Mouse (Mus musculus) hindbrain, embryonic 11.5 days (tissue): ENCODE data around the gene Igfbp3. TPM values are rescaled to one million over a fixed set of nuclear protein-coding genes. Genes with fewer than 3 reads are reported as not detected.
"Not testable (repeated sequence)": the region's sequence is repeated elsewhere in the genome, so short reads cannot be mapped to it uniquely, and the experiment has no call there.

Experiments
- ATAC-seq: fragments of 200-750 bp; cut with Nextera tagmentation; 2 replicates; pipeline ENCODE4 v1.8.0; 2017; ENCODE audit warnings: mild to moderate bottlenecking, moderate TSS enrichment, moderate library complexity; ENCODE audit not compliant: low FRiP score
- DNase-seq: peaks from one replicate; pipeline ENCODE4 v3.0.0-alpha.2; 2015; ENCODE audit warnings: low spot score
- H3K27ac ChIP-seq: fragments of 300-500 bp; sonication (generic); 2 replicates; pipeline ENCODE4 v1.5.1; 2014; ENCODE audit warnings: mild to moderate bottlenecking, low read depth, low read length
- H3K27me3 ChIP-seq: fragments of 300-500 bp; sonication (generic); 2 replicates; pipeline ENCODE4 v1.6.1; 2014; ENCODE audit warnings: mild to moderate bottlenecking, low read length, moderate library complexity, mixed read lengths; ENCODE audit not compliant: control insufficient read depth, insufficient read depth
- H3K36me3 ChIP-seq: fragments of 300-500 bp; sonication (generic); 2 replicates; pipeline ENCODE4 v1.6.1; 2014; ENCODE audit warnings: mild to moderate bottlenecking, low read length, moderate library complexity, mixed read lengths; ENCODE audit not compliant: control insufficient read depth, insufficient read depth
- H3K4me1 ChIP-seq: fragments of 300-500 bp; sonication (generic); replicated peaks from 2 replicates; pipeline ENCODE4 v1.6.1; 2014; ENCODE audit warnings: low read length, mixed read lengths; ENCODE audit not compliant: control insufficient read depth, insufficient read depth
- H3K4me2 ChIP-seq: fragments of 300-500 bp; sonication (generic); replicated peaks from 2 replicates; pipeline ENCODE4 v1.6.1; 2014; ENCODE audit warnings: mild to moderate bottlenecking, low read depth, low read length
- H3K4me3 ChIP-seq: fragments of 300-500 bp; sonication (generic); 2 replicates; pipeline ENCODE4 v1.5.1; 2014; ENCODE audit warnings: low read depth, low read length
- H3K9ac ChIP-seq: fragments of 300-500 bp; sonication (generic); 2 replicates; pipeline ENCODE4 v1.6.1; 2014; ENCODE audit warnings: low read depth, low read length
- H3K9me3 ChIP-seq: fragments of 300-500 bp; sonication (generic); 2 replicates; pipeline ENCODE4 v1.6.1; 2016; ENCODE audit warnings: low read length; ENCODE audit not compliant: control insufficient read depth
- WGBS: fragments of 180-500 bp; shearing (Covaris S2); extraction: QIAGEN DNeasy Blood & Tissue Kit; methylation state at CpG from one replicate; pipeline ENCODE4 v1.1.7; 2014; 5-methylcytosine and 5-hydroxymethylcytosine counted together
- polyA plus RNA-seq: library from polyadenylated mRNA; unstranded; fragments of >200 nt; fragmentation: Nextera tagmentation; extraction: Ambion mirVana; gene quantifications from 2 replicates; pipeline ENCODE4 v1.2.1, GENCODE M21; 2014

Gene Igfbp3
- polyA plus RNA-seq, 1 experiment from 2014 or later, result 16.8 TPM

GRCm38 (mm10) chr11:7234981-7235609 lies 21.4 kb upstream of the Igfbp3 start:
- Histone ChIP-seq H3K9me3 (no peaks in the 10 kb centered on the region), H3K9ac (no peak overlapping the region), H3K36me3 (no peaks in the 10 kb centered on the region), H3K27ac (no peak overlapping the region), H3K4me1 (no peaks in the 10 kb centered on the region), H3K4me2 (no peak overlapping the region), H3K4me3 (no peak overlapping the region), H3K27me3 (no peaks in the 10 kb centered on the region; the same call in 1 of the 2 replicates)
- 54% methylated on average over 3 of the region's 3 CpGs for WGBS
- no peak for DNase-seq
- peak; percentile 45; the same call in 1 of the 2 replicates for ATAC-seq

GRCm38 (mm10) chr11:7234436-7234835 lies 20.7 kb upstream of the Igfbp3 start:
- Histone ChIP-seq H3K4me3 (no peak overlapping the region), H3K4me2 (no peak overlapping the region), H3K27ac (no peak overlapping the region), H3K36me3 (no peaks in the 10 kb centered on the region), H3K9ac (no peak overlapping the region), H3K4me1 (no peaks in the 10 kb centered on the region), H3K9me3 (no peaks in the 10 kb centered on the region), H3K27me3 (no peaks in the 10 kb centered on the region; the same call in 1 of the 2 replicates)
- ATAC-seq (no peak), DNase-seq (no peak)
- WGBS, result 68% methylated on average over 1 of the region's 1 CpGs

- no peak overlapping the region for H3K4me3 ChIP-seq
- no peaks in the 10 kb centered on the region for H3K9me3 ChIP-seq
- no peaks in the 10 kb centered on the region for H3K4me1 ChIP-seq
- no peak overlapping the region for H3K4me2 ChIP-seq
- H3K27me3 ChIP-seq, result no peaks in the 10 kb centered on the region; the same call in 1 of the 2 replicates
- WGBS, result 78% methylated on average over 2 of the region's 2 CpGs
- DNase-seq (no peak), ATAC-seq (no peak)
- no peaks in the 10 kb centered on the region for H3K36me3 ChIP-seq
- H3K27ac ChIP-seq, result no peak overlapping the region
- no peak overlapping the region for H3K9ac ChIP-seq
Observed at GRCm38 (mm10) chr11:7233333-7233732, 19.6 kb upstream of the Igfbp3 start.

GRCm38 (mm10) chr11:7231958-7232357 lies 18.2 kb upstream of the Igfbp3 start:
- Histone ChIP-seq H3K4me3 (no peak overlapping the region), H3K4me2 (no peak overlapping the region), H3K4me1 (no peaks in the 10 kb centered on the region), H3K27ac (no peak overlapping the region), H3K9ac (no peak overlapping the region), H3K36me3 (no peaks in the 10 kb centered on the region), H3K9me3 (no peaks in the 10 kb centered on the region), H3K27me3 (no peaks in the 10 kb centered on the region; the same call in 1 of the 2 replicates)
- DNase-seq, result no peak
- no peak for ATAC-seq
- 94% methylated on average over 4 of the region's 4 CpGs for WGBS

- no peak overlapping the region for H3K4me2 ChIP-seq
- no peak overlapping the region for H3K9ac ChIP-seq
- no peak for ATAC-seq
- no peaks in the 10 kb centered on the region for H3K9me3 ChIP-seq
- no peak overlapping the region for H3K4me3 ChIP-seq
- H3K4me1 ChIP-seq, result no peaks in the 10 kb centered on the region
- DNase-seq, result no peak
- no peaks in the 10 kb centered on the region; the same call in 1 of the 2 replicates for H3K27me3 ChIP-seq
- no peak overlapping the region for H3K27ac ChIP-seq
- WGBS, result 79% methylated on average over 4 of the region's 4 CpGs
- no peaks in the 10 kb centered on the region for H3K36me3 ChIP-seq
Observed at GRCm38 (mm10) chr11:7230000-7230399, 16.3 kb upstream of the Igfbp3 start.

DNA sequence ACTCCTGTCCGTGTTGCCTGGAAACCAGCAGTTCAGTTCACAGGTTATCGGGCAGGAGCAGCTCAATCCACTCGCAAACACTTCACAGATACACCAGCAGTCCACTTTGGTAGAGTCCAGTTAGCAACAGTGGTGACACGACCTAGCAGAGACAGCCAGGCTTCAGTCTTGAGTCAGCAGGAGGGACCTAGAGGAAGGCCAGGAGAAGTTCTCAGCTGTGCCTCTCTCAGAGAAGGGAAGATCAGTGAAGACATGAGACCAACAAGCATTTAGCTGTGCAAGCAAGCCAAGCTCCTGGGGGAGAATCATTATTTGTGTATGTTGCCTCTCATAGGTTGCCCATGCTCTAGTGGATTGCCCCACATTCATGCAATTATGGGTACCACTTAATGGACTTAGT lies 14.4 kb upstream of the Igfbp3 start:
- DNase-seq (no peak), ATAC-seq (no peak)
- no peaks in the 10 kb centered on the region for H3K27me3 ChIP-seq
- 89% methylated on average over 4 of the region's 4 CpGs for WGBS
- no peak overlapping the region for H3K9ac ChIP-seq
- H3K4me2 ChIP-seq, result no peak overlapping the region
- no peaks in the 10 kb centered on the region for H3K4me1 ChIP-seq
- no peaks in the 10 kb centered on the region for H3K36me3 ChIP-seq
- H3K27ac ChIP-seq, result no peak overlapping the region
- no peak overlapping the region for H3K4me3 ChIP-seq
- no peaks in the 10 kb centered on the region for H3K9me3 ChIP-seq

DNA sequence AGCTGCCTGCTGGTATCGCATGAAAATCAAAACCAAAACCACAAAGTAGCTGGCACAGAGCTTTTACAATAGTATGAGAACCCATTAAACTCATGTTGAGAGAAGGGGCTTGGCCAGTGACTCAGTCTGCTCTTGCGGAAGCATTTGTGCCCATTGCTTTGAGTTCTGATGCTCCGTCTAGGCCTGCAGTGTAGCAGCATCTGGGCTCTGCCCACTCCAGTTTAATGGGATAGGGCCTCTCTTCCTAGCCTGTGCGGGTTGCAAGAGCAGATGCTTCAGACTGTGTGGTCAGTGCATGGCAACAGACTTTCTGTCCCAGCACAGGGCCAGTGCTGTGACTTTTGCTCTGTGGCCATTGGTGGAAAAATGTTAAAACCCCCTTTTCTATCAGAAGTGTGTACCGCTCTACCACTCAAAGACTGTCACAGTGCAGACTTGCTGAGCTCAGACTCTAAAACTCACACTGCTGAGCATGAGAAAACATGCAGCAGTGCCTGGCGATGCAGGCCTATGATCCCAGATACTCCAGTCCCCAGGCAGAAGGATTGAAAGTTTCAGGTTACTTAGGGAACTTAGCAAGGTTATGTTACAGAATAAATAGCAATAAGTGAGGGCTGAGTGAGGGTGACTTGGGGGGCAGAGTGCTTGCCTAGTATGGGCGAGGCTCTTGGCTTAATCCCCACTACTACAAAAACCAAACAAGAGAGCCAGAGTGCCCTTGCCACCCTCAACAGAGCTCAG lies 13.3 kb upstream of the Igfbp3 start:
- DNase-seq (no peak), ATAC-seq (no peak)
- Histone ChIP-seq H3K27me3 (no peaks in the 10 kb centered on the region), H3K4me2 (no peak overlapping the region), H3K36me3 (no peaks in the 10 kb centered on the region), H3K4me1 (no peaks in the 10 kb centered on the region), H3K9me3 (no peaks in the 10 kb centered on the region), H3K9ac (no peak overlapping the region), H3K4me3 (no peak overlapping the region), H3K27ac (no peak overlapping the region)
- 77% methylated on average over 7 of the region's 7 CpGs for WGBS

DNA sequence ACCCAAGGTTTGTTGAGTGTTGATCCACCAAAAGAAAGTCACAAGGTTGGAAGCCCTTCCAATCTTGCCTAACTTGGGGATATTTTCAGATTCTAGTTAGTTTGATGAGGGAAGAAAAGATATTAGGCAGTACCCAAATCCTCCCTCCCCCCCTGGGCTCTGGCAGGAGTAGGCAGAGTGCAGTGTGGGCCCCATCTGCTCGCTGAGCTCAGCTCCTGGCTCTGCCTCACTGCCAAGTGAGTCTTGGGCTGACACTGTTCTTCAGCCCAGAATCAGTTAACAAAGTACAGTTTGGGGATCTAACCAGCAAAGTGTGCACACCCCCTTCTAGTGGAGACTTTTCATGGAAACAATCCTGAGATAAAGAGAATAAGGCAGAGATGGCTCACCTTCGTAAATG lies 12.5 kb upstream of the Igfbp3 start:
- ATAC-seq (no peak), DNase-seq (no peak)
- no peaks in the 10 kb centered on the region for H3K27me3 ChIP-seq
- H3K4me2 ChIP-seq, result no peak overlapping the region
- H3K36me3 ChIP-seq, result no peaks in the 10 kb centered on the region
- 81% methylated on average over 2 of the region's 2 CpGs for WGBS
- no peak overlapping the region for H3K9ac ChIP-seq
- no peaks in the 10 kb centered on the region for H3K9me3 ChIP-seq
- H3K4me3 ChIP-seq, result no peak overlapping the region
- no peak overlapping the region for H3K27ac ChIP-seq
- H3K4me1 ChIP-seq, result no peaks in the 10 kb centered on the region

DNA sequence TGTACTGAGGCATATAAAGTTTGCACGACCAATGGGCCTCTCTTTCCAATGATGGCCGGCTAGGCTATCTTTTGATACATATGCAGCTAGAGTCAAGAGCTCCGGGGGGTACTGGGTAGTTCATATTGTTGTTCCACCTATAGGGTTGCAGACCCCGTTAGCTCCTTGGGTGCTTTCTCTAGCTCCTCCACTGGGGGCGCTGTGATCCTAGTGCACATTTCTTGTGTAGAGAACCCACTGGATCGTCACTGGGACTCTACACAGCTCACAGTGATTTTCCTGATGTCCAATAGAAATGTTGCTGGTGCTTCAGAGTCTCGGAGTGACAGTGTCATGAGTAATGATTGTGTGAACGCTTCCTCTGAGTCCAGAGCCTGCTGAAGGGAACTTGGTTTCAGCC lies 8.1 kb upstream of the Igfbp3 start:
- not testable (repeated sequence) for H3K4me2 ChIP-seq, H3K27me3 ChIP-seq, H3K27ac ChIP-seq, ATAC-seq, H3K9me3 ChIP-seq, H3K36me3 ChIP-seq, H3K4me3 ChIP-seq, H3K9ac ChIP-seq, H3K4me1 ChIP-seq
- DNase-seq, result peak; percentile 19
- 77% methylated on average over 8 of the region's 8 CpGs for WGBS
